Mouse (Mus musculus): ENCODE measurements around the gene Inka1. TPM values are rescaled to one million over a fixed set of nuclear protein-coding genes. Genes with fewer than 3 reads are reported as not detected.

The Inka1 gene
- polyA plus RNA-seq, 1 experiment from 2014 or later, result 43.9 TPM

- H3K27ac ChIP-seq (ENCODE audit: poor library complexity, severe bottlenecking), result peak overlapping the region; percentile 97
- H3K9me3 ChIP-seq (replicated peaks), result no peaks in the 10 kb centered on the region
- H3K9ac ChIP-seq, result peak overlapping the region; percentile 98
- ATAC-seq (ENCODE audit: insufficient number of reproducible peaks, low FRiP score), result peak; percentile 53
- under 1% methylated on average over 50 of the region's 50 CpGs for WGBS
- H3K4me1 ChIP-seq (replicated peaks), result peaks cover 25% of the 10 kb centered on the region
- H3K36me3 ChIP-seq, result 0 out of 2 replicates have a peak, but pooled peaks cover 3% of the 10 kb centered on the region
- H3K27me3 ChIP-seq (replicated peaks), result 0 out of 2 replicates have a peak, but pooled peaks cover 3% of the 10 kb centered on the region
- peak overlapping the region; percentile 83 for H3K4me2 ChIP-seq
- peak overlapping the region; percentile 97 for H3K4me3 ChIP-seq
Observed at GRCm38 (mm10) chr9:108002778-108003530, 17.3 kb upstream of the Inka1 start.

DNA sequence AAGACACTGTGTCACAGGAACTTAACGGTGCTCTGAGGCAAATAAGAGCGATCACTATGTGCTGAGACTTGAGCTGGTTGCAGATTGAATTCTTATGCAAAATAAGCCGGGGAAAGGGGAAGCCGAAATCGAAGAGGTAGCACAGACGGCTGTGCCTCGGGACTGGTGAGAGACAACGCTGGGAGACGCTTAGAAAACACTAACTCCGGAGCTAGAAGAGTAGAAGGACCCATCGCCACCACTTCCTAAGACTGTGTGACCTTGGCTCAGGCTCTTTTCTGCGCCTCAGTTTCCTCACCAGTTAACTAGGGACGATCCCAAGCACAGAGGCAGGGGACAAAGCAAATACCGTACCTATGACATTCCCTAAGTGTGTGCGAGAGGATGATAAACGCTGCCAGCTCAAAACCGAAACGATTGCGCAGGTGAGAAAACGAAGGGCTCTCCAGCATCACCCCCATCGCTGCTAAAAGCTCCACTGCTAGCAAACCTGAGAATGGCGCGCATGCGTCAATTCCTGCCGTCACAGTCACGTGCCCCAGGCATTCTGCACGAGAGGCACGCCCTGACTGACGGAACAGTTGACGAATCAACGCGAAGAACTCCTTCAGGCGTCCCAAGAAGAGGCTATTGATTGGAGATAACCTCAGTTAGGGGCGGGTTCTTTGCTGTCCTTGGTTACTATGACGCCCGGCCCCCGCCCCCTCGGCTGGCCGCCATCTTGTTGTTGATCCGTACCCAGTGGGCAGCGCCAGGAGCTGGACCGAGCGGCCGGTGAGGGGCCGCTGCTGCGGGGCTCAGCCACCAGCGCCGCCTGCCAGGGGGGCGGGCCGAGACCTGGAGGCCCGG lies 16.5 kb upstream of the Inka1 start, which contains the start of gene Ip6k1:
Gene Ip6k1 (plus strand): TSS at position 580 of the 849 bp plus-strand sequence.
- WGBS, result under 1% methylated on average over 51 of the region's 51 CpGs
- peak within 1 kb of the TSS; percentile 83 for H3K4me2 ChIP-seq
- peak within 1 kb of the TSS; percentile 97 for H3K4me3 ChIP-seq
- 0 out of 2 replicates have a peak, but pooled peaks cover 3% of the 10 kb centered on the region for H3K36me3 ChIP-seq
- H3K27me3 ChIP-seq (replicated peaks), result 0 out of 2 replicates have a peak, but pooled peaks cover 3% of the 10 kb centered on the region
- H3K9me3 ChIP-seq (replicated peaks), result no peaks in the 10 kb centered on the region
- peaks cover 25% of the 10 kb centered on the region for H3K4me1 ChIP-seq (replicated peaks)
- H3K9ac ChIP-seq, result peak within 1 kb of the TSS; percentile 98
- H3K27ac ChIP-seq (ENCODE audit: poor library complexity, severe bottlenecking), result peak within 1 kb of the TSS; percentile 97
- peak; percentile 98 for ATAC-seq (ENCODE audit: insufficient number of reproducible peaks, low FRiP score)

- Histone ChIP-seq H3K27me3 (replicated peaks) (0 out of 2 replicates have a peak, but pooled peaks cover 3% of the 10 kb centered on the region), H3K36me3 (no peaks in the 10 kb centered on the region), H3K27ac (ENCODE audit: poor library complexity, severe bottlenecking) (no peak within 1 kb of the TSS), H3K4me2 (no peak within 1 kb of the TSS), H3K4me3 (no peak within 1 kb of the TSS), H3K9ac (no peak within 1 kb of the TSS), H3K9me3 (replicated peaks) (no peaks in the 10 kb centered on the region), H3K4me1 (replicated peaks) (peaks cover 13% of the 10 kb centered on the region)
- WGBS, result 83% methylated on average over 5 of the region's 5 CpGs
- no peak for ATAC-seq (ENCODE audit: insufficient number of reproducible peaks, low FRiP score)
Observed at GRCm38 (mm10) chr9:107996049-107996448, 10.4 kb upstream of the Inka1 start, which contains the start of gene Gm20662. Gene Gm20662 (plus strand): TSS chr9:107996349.

DNA sequence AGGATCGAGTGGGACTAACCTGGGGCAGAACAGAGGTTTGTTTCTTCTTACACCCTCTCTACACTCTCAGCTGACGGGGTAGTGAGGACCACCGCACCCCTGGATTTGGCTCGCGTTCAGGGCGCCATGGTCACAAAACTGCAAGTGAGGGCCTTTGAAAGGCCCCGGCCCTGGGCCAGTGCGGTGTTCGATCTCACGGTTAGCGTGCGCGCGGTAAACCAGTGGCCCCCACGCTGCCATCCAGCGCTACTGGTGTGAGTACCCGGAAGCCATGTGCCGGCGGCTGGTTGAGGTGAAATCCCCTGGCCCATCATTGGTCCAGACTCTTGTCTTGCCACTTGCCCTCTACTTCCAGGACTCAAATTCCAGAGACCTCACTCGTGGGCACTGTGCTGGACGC lies 9.8 kb upstream of the Inka1 start:
- Histone ChIP-seq H3K4me3 (no peak overlapping the region), H3K27ac (ENCODE audit: poor library complexity, severe bottlenecking) (no peak overlapping the region), H3K4me2 (no peak overlapping the region), H3K27me3 (replicated peaks) (0 out of 2 replicates have a peak, but pooled peaks cover 3% of the 10 kb centered on the region), H3K4me1 (replicated peaks) (peaks cover 13% of the 10 kb centered on the region), H3K9ac (no peak overlapping the region), H3K9me3 (replicated peaks) (no peaks in the 10 kb centered on the region), H3K36me3 (no peaks in the 10 kb centered on the region)
- no peak for ATAC-seq (ENCODE audit: insufficient number of reproducible peaks, low FRiP score)
- 88% methylated on average over 21 of the region's 21 CpGs for WGBS

- no peak for ATAC-seq (ENCODE audit: insufficient number of reproducible peaks, low FRiP score)
- 28% methylated on average over 2 of the region's 2 CpGs for WGBS
- H3K36me3 ChIP-seq, result no peaks in the 10 kb centered on the region
- 0 out of 2 replicates have a peak overlapping the region, but pooled peaks have one; percentile 5 for H3K27ac ChIP-seq (ENCODE audit: poor library complexity, severe bottlenecking)
- H3K27me3 ChIP-seq (replicated peaks), result 0 out of 2 replicates have a peak, but pooled peaks cover 3% of the 10 kb centered on the region
- H3K4me1 ChIP-seq (replicated peaks), result peaks cover 13% of the 10 kb centered on the region
- no peak overlapping the region for H3K4me3 ChIP-seq
- H3K9ac ChIP-seq, result 0 out of 2 replicates have a peak overlapping the region, but pooled peaks have one; percentile 10
- no peak overlapping the region for H3K4me2 ChIP-seq
- H3K9me3 ChIP-seq (replicated peaks), result no peaks in the 10 kb centered on the region
Observed at GRCm38 (mm10) chr9:107994464-107994863, 8.8 kb upstream of the Inka1 start.

DNA sequence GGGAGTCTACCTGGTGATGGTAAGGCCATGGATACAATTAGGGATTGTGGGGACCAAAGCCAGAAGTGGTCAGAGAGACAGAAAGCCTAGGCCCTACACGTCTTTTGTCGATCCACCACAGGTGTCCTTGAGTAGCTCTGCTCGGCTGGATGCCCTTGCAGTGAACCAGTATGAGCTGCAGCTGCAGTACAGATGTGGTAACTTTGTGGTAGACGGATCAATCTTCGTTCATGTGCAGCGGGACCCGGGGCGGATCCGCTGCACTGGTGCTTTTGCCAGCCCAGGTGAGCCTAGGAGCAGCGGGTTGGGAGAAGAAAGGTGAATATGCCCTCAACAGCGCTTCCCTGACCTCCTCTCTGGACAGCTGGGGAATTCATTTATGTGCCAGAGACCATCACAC lies 7.3 kb upstream of the Inka1 start:
- WGBS, result 93% methylated on average over 11 of the region's 11 CpGs
- H3K27ac ChIP-seq (ENCODE audit: poor library complexity, severe bottlenecking), result no peak overlapping the region
- H3K9me3 ChIP-seq (replicated peaks), result no peaks in the 10 kb centered on the region
- H3K4me2 ChIP-seq, result no peak overlapping the region
- ATAC-seq (ENCODE audit: insufficient number of reproducible peaks, low FRiP score), result no peak
- H3K36me3 ChIP-seq, result no peaks in the 10 kb centered on the region
- H3K9ac ChIP-seq, result no peak overlapping the region
- no peaks in the 10 kb centered on the region for H3K27me3 ChIP-seq (replicated peaks)
- H3K4me3 ChIP-seq, result no peak overlapping the region
- H3K4me1 ChIP-seq (replicated peaks), result peaks cover 13% of the 10 kb centered on the region

GRCm38 (mm10) chr9:107992197-107992596 lies 6.5 kb upstream of the Inka1 start, which contains the start of gene Cdhr4:
Gene Cdhr4 (plus strand): TSS chr9:107992497.
- Histone ChIP-seq H3K27me3 (replicated peaks) (no peaks in the 10 kb centered on the region), H3K4me3 (no peak within 1 kb of the TSS), H3K9ac (no peak within 1 kb of the TSS), H3K4me1 (replicated peaks) (peaks cover 13% of the 10 kb centered on the region), H3K4me2 (no peak within 1 kb of the TSS), H3K27ac (ENCODE audit: poor library complexity, severe bottlenecking) (no peak within 1 kb of the TSS), H3K9me3 (replicated peaks) (no peaks in the 10 kb centered on the region), H3K36me3 (no peaks in the 10 kb centered on the region)
- no peak for ATAC-seq (ENCODE audit: insufficient number of reproducible peaks, low FRiP score)
- 62% methylated on average over 2 of the region's 2 CpGs for WGBS

GRCm38 (mm10) chr9:107987950-107988349 lies 2.3 kb upstream of the Inka1 start:
- Histone ChIP-seq H3K27me3 (replicated peaks) (no peaks in the 10 kb centered on the region), H3K4me1 (replicated peaks) (peaks cover 25% of the 10 kb centered on the region), H3K9me3 (replicated peaks) (no peaks in the 10 kb centered on the region), H3K4me2 (no peak overlapping the region), H3K4me3 (no peak overlapping the region), H3K27ac (ENCODE audit: poor library complexity, severe bottlenecking) (no peak overlapping the region), H3K36me3 (peaks cover 7% of the 10 kb centered on the region), H3K9ac (no peak overlapping the region)
- WGBS, result 72% methylated on average over 3 of the region's 3 CpGs
- ATAC-seq (ENCODE audit: insufficient number of reproducible peaks, low FRiP score), result no peak

- peak; percentile 38; the same call in 1 of the 2 replicates for ATAC-seq (ENCODE audit: insufficient number of reproducible peaks, low FRiP score)
- peak overlapping the region; percentile 78 for H3K4me2 ChIP-seq
- no peaks in the 10 kb centered on the region for H3K9me3 ChIP-seq (replicated peaks)
- peak overlapping the region; percentile 100 for H3K27ac ChIP-seq (ENCODE audit: poor library complexity, severe bottlenecking)
- no peaks in the 10 kb centered on the region for H3K27me3 ChIP-seq (replicated peaks)
- peak overlapping the region; percentile 78 for H3K4me3 ChIP-seq
- no peak overlapping the region for H3K9ac ChIP-seq
- H3K36me3 ChIP-seq, result peaks cover 7% of the 10 kb centered on the region
- peaks cover 41% of the 10 kb centered on the region for H3K4me1 ChIP-seq (replicated peaks)
- WGBS, result 4% methylated on average over 18 of the region's 18 CpGs
Observed at GRCm38 (mm10) chr9:107986376-107986775, 697 bp upstream of the Inka1 start.

- ATAC-seq (ENCODE audit: insufficient number of reproducible peaks, low FRiP score), result no peak
- H3K4me1 ChIP-seq (replicated peaks), result peaks cover 54% of the 10 kb centered on the region
- H3K27me3 ChIP-seq (replicated peaks), result no peaks in the 10 kb centered on the region
- H3K9ac ChIP-seq, result peak overlapping the region; percentile 84
- H3K4me3 ChIP-seq, result peak overlapping the region; percentile 78
- no peaks in the 10 kb centered on the region for H3K9me3 ChIP-seq (replicated peaks)
- peak overlapping the region; percentile 78 for H3K4me2 ChIP-seq
- H3K36me3 ChIP-seq, result peaks cover 13% of the 10 kb centered on the region
- 39% methylated on average over 9 of the region's 9 CpGs for WGBS
- H3K27ac ChIP-seq (ENCODE audit: poor library complexity, severe bottlenecking), result peak overlapping the region; percentile 100
Observed at GRCm38 (mm10) chr9:107984754-107985055, 974 bp downstream of the Inka1 start.

All from heart, embryonic 12.5 days (tissue).